Mouse (Mus musculus): Measurements from ENCODE around the gene Stat1. TPM values are rescaled to one million over a fixed set of nuclear protein-coding genes. Genes with fewer than 3 reads are reported as not detected.

Gene Stat1
- total and polyA plus RNA-seq, 2 experiments from 2014 or later: 16.6 to 25.3 TPM

DNA sequence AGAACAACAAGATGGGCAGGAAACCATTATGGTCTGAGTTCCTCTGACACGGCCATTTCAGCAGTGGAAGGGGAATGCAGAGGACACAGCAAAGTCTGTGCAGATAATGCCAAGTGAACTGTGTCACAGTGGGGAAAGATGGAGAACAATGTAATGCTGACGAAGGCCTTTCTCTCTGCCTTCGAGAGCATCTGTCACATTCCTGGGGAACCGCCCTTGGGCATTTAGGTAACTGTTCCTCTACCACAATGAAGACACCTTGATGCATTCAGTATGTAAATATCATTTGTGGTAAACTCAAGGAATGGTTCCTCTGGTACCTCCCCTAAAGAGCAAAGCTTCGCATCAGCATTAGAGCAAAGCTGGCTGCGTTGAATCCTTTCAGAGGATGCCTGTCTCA, 8.1 kb downstream of the Stat1 start:
- no peaks in the 10 kb centered on the region for H3K27me3 ChIP-seq (ENCODE audit: insufficient read depth, low read length)
- H3K4me3 ChIP-seq (ENCODE audit: low read length): no peak overlapping the region
- peaks cover 6% of the 10 kb centered on the region; the same call in 1 of the 2 replicates for H3K36me3 ChIP-seq (ENCODE audit: insufficient read depth, low read length)
- H3K4me1 ChIP-seq (ENCODE audit: insufficient read depth, low read length): no peaks in the 10 kb centered on the region
- no peak overlapping the region for H3K4me2 ChIP-seq (ENCODE audit: low read depth, low read length)
- TF ChIP-seq CTCF (IDR thresholded peaks at IDR 0.05; ENCODE audit: low read depth): no peak
- DNase-seq (ENCODE audit: low spot score): no peak
- H3K27ac ChIP-seq: no peak overlapping the region
- H3K9me3 ChIP-seq (ENCODE audit: low read length): no peaks in the 10 kb centered on the region
- ATAC-seq: no peak
- H3K9ac ChIP-seq (replicated peaks; ENCODE audit: low read length): no peak overlapping the region
- WGBS: 90% methylated on average over 6 of the region's 6 CpGs

DNA sequence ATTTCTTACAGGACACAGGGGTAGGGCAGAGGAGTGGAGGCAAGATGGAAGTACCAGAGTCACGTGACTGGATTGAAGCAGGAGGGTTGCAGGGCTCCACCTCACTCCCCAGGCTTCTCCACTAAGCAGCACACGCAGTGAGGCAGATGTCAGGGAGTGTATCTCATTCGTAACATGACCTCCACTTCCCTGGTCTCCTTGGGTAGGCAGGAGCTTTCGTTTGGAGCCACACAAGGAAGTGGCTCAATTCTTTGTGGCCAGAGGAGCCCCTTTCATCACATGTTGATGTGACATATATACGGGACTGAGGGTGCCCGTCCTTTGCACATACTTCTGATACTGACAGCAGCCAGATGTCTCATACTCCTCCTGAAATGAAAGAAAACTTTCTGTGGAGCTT, 10.6 kb downstream of the Stat1 start:
- Histone ChIP-seq H3K27ac (no peak overlapping the region), H3K4me1 (ENCODE audit: insufficient read depth, low read length) (no peaks in the 10 kb centered on the region), H3K9me3 (ENCODE audit: low read length) (no peaks in the 10 kb centered on the region), H3K27me3 (ENCODE audit: insufficient read depth, low read length) (no peaks in the 10 kb centered on the region), H3K4me3 (ENCODE audit: low read length) (no peak overlapping the region), H3K36me3 (ENCODE audit: insufficient read depth, low read length) (peaks cover 6% of the 10 kb centered on the region; the same call in 1 of the 2 replicates), H3K4me2 (ENCODE audit: low read depth, low read length) (no peak overlapping the region), H3K9ac (replicated peaks; ENCODE audit: low read length) (no peak overlapping the region)
- DNase-seq (ENCODE audit: low spot score): no peak
- WGBS: 73% methylated on average over 6 of the region's 6 CpGs
- TF ChIP-seq CTCF (IDR thresholded peaks at IDR 0.05; ENCODE audit: low read depth): no peak
- ATAC-seq: no peak

DNA sequence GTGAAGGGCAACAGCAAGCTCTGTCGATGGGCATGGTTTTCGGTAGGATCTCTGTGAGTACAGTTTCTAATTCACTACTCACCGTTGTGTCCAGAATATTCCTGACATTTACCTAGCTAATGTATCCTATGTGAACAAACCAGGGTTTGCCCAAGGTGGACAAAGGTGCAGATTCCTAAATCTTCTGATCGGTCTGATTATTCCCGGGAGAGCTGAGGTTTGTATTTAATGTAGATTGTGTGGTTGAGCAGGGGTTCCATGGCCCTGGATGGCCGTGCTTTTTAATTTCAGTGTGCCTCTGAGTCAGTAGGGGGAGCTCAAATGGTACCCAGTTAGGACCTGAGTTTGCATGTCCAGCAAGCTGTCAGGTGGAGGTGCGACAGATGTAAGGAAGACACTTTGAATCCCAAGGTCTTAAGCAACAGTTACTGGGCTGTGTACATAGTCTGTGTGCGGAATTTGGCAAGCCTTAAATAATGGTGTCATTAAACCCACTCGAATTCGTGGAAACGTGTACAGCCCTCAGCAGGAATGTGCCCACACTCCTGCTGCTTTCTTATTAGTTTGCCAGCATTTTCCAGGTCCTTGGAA, 12.6 kb downstream of the Stat1 start:
- no peaks in the 10 kb centered on the region for H3K27me3 ChIP-seq (ENCODE audit: insufficient read depth, low read length)
- no peak overlapping the region for H3K27ac ChIP-seq
- H3K9ac ChIP-seq (replicated peaks; ENCODE audit: low read length): no peak overlapping the region
- DNase-seq (ENCODE audit: low spot score) (no peak), ATAC-seq (no peak)
- H3K9me3 ChIP-seq (ENCODE audit: low read length): no peaks in the 10 kb centered on the region
- TF ChIP-seq CTCF (IDR thresholded peaks at IDR 0.05; ENCODE audit: low read depth): peak; percentile 27; the same call in 1 of the 2 replicates
- H3K4me2 ChIP-seq (ENCODE audit: low read depth, low read length): no peak overlapping the region
- 83% methylated on average over 11 of the region's 11 CpGs for WGBS
- no peaks in the 10 kb centered on the region for H3K4me1 ChIP-seq (ENCODE audit: insufficient read depth, low read length)
- H3K36me3 ChIP-seq (ENCODE audit: insufficient read depth, low read length): peaks cover 6% of the 10 kb centered on the region; the same call in 1 of the 2 replicates
- H3K4me3 ChIP-seq (ENCODE audit: low read length): no peak overlapping the region

DNA sequence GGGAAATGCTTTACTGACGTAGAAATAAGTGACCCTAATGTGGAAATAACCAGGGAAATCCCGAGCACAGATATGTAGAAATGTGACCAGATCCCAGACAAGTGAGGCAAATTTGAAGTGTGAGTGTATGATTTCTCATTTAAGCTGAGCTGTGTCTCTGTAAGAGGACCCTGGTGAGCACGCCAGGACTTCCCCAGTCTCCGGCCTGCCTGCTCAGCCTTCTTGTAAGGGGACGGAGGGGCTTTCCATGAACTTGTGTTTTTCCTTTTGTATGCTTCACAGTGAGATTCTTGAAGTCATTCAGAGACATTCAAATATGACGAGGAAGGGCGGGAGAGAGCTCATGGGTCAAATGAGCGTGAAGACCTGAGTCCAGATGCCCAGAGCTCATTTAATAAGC, 14.0 kb downstream of the Stat1 start:
- DNase-seq (ENCODE audit: low spot score): no peak
- Histone ChIP-seq H3K36me3 (ENCODE audit: insufficient read depth, low read length) (no peaks in the 10 kb centered on the region; the same call in 1 of the 2 replicates), H3K4me2 (ENCODE audit: low read depth, low read length) (no peak overlapping the region), H3K4me1 (ENCODE audit: insufficient read depth, low read length) (0 out of 2 replicates have a peak, but pooled peaks cover 3% of the 10 kb centered on the region), H3K27me3 (ENCODE audit: insufficient read depth, low read length) (no peaks in the 10 kb centered on the region), H3K9me3 (ENCODE audit: low read length) (no peaks in the 10 kb centered on the region), H3K4me3 (ENCODE audit: low read length) (no peak overlapping the region), H3K9ac (replicated peaks; ENCODE audit: low read length) (no peak overlapping the region), H3K27ac (no peak overlapping the region)
- no peak for ATAC-seq
- WGBS: 62% methylated on average over 8 of the region's 8 CpGs
- TF ChIP-seq CTCF (IDR thresholded peaks at IDR 0.05; ENCODE audit: low read depth): no peak

DNA sequence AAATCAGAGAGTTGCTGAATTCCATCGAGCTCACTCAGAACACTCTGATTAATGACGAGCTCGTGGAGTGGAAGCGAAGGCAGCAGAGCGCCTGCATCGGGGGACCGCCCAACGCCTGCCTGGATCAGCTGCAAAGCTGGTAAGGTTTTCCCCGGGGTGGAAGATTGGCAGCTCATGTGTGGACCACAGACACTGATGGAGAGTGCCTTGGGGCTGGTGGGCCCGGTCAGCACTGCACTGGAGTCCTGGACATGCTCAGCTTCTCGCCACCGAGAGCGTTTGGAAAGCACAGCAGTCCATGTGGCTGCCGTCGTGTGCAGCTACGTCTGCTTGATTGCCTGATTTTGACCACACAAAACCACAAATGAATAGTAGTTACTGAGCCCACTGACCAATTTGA, 18.1 kb downstream of the Stat1 start:
- no peak for TF ChIP-seq CTCF (IDR thresholded peaks at IDR 0.05; ENCODE audit: low read depth)
- Histone ChIP-seq H3K4me3 (ENCODE audit: low read length) (no peak overlapping the region), H3K4me2 (ENCODE audit: low read depth, low read length) (no peak overlapping the region), H3K4me1 (ENCODE audit: insufficient read depth, low read length) (0 out of 2 replicates have a peak, but pooled peaks cover 3% of the 10 kb centered on the region), H3K9me3 (ENCODE audit: low read length) (no peaks in the 10 kb centered on the region), H3K9ac (replicated peaks; ENCODE audit: low read length) (no peak overlapping the region), H3K27me3 (ENCODE audit: insufficient read depth, low read length) (no peaks in the 10 kb centered on the region), H3K36me3 (ENCODE audit: insufficient read depth, low read length) (no peaks in the 10 kb centered on the region; the same call in 1 of the 2 replicates), H3K27ac (no peak overlapping the region)
- 61% methylated on average over 16 of the region's 16 CpGs for WGBS
- ATAC-seq (no peak), DNase-seq (ENCODE audit: low spot score) (no peak)

DNA sequence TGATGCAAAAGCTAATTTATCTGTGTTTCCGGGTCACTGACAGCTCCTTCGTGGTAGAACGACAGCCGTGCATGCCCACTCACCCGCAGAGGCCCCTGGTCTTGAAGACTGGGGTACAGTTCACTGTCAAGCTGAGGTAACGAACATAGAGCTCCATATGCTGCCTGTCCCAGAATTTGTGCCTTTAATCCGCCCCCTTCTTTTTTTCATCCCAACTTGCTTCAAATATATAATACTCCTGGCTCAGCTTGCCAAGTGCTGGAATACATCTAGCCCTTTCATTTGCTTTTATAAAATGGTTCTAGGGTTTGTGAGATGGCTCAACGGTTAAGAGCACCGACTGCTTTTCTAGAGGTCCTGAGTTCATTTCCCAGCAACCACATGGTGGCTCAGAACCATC, 21.3 kb downstream of the Stat1 start:
- Histone ChIP-seq H3K36me3 (ENCODE audit: insufficient read depth, low read length) (no peaks in the 10 kb centered on the region; the same call in 1 of the 2 replicates), H3K4me1 (ENCODE audit: insufficient read depth, low read length) (0 out of 2 replicates have a peak, but pooled peaks cover 3% of the 10 kb centered on the region), H3K4me2 (ENCODE audit: low read depth, low read length) (no peak overlapping the region), H3K4me3 (ENCODE audit: low read length) (no peak overlapping the region), H3K9ac (replicated peaks; ENCODE audit: low read length) (no peak overlapping the region), H3K9me3 (ENCODE audit: low read length) (no peaks in the 10 kb centered on the region), H3K27ac (no peak overlapping the region), H3K27me3 (ENCODE audit: insufficient read depth, low read length) (no peaks in the 10 kb centered on the region)
- no peak for TF ChIP-seq CTCF (IDR thresholded peaks at IDR 0.05; ENCODE audit: low read depth)
- no peak for ATAC-seq
- DNase-seq (ENCODE audit: low spot score): no peak
- WGBS: 79% methylated on average over 9 of the region's 9 CpGs

DNA sequence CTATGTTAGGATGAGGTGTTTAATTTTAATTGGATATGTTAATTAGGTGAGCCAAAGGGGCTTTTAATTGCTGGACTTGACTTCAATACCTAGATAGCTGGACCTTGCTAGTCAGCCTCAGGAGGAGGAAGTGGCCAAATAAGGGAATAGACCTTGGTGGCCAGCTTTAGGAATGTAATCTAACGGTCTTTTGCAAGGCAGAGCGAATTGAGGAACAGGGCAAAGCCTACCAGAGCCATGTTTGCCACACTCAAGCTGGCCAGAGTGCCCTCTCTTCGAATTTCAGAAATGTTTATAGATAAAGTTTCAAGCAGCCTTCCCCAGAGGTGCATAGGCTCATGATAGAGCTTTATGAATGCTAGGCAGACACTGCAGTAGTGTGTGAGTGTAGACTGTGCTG, 22.2 kb downstream of the Stat1 start:
- H3K4me1 ChIP-seq (ENCODE audit: insufficient read depth, low read length): 0 out of 2 replicates have a peak, but pooled peaks cover 3% of the 10 kb centered on the region
- H3K4me3 ChIP-seq (ENCODE audit: low read length): no peak overlapping the region
- no peaks in the 10 kb centered on the region; the same call in 1 of the 2 replicates for H3K36me3 ChIP-seq (ENCODE audit: insufficient read depth, low read length)
- H3K4me2 ChIP-seq (ENCODE audit: low read depth, low read length): no peak overlapping the region
- no peak overlapping the region for H3K9ac ChIP-seq (replicated peaks; ENCODE audit: low read length)
- H3K9me3 ChIP-seq (ENCODE audit: low read length): no peaks in the 10 kb centered on the region
- no peaks in the 10 kb centered on the region for H3K27me3 ChIP-seq (ENCODE audit: insufficient read depth, low read length)
- 77% methylated on average over 3 of the region's 3 CpGs for WGBS
- H3K27ac ChIP-seq: no peak overlapping the region
- ATAC-seq: no peak
- no peak for DNase-seq (ENCODE audit: low spot score)
- no peak for TF ChIP-seq CTCF (IDR thresholded peaks at IDR 0.05; ENCODE audit: low read depth)

Measured in hindbrain, postnatal 0 days (tissue).